Mouse (Mus musculus): Measurements from ENCODE around the gene Pcgf5.

- no peak for TF ChIP-seq POLR2A (IDR thresholded peaks at IDR 0.05; ENCODE audit: borderline replicate concordance, insufficient read depth, low read length)
- TF ChIP-seq CTCF (IDR thresholded peaks at IDR 0.05; ENCODE audit: borderline replicate concordance, insufficient read depth, low read depth, low read length), result peak; percentile 78
Observed at GRCm38 (mm10) chr19:36470106-36470505, 122.0 kb downstream of the Pcgf5 start.

All from cerebellum, adult 2 months (tissue).